In the genomic region with DNA sequence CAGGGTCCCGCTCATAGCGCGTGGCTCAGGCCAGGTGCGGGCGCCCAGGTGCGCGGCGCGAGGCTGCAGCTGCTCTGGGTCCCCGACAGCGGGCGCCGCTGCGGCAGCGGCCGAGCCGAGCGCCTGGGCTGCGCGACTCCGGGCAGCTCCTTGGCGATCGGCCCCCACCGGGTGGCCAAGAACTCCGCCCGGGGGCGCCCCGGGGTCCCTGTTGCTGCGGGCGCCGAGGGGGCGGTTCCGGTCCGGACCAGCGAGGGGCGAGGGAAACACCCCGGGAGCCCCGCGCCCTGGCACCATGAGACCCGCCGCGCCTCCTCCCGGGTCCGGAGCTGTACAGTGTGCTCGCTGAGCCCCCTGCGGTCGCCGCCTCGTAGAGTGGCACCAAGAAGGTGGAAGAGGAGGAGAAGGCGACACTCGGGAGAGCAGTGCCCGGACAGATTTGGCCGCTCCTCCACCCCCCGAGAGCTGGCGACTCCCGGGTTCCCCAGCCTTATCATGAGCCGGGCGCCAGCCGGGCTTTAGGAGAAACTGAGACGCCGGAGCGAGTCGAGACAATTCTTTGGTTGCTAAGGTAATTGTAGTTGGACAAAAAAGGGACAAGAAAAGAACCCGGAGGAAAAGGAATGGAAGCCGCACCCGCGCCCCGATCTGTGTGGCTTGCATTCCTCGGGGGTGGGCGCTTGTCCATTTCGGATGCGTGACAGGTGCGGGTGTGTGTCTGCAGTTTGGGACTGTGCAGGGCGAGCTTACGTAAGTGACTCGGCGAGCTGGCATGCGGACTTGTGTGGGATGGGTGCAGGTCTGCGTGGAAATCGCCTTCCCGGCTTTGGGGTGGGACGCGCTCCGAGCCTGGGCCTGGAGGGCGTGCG, we compare ENCODE assay signal across 8 mouse cellular contexts. TPM values are rescaled to one million over a fixed set of nuclear protein-coding genes. Genes with fewer than 3 reads are reported as not detected.
DNase-seq lines count a peak whose midpoint lies in the region; ATAC-seq lines count a peak whose summit lies in the region.
"Had no signal": no experiment of that assay in that cellular context is flagged by ENCODE, and none has a peak within 500 bp of the region (broad histone marks: within the 10 kb centered on the region; RNA-seq: fewer than 3 reads in every experiment).

No protein-coding gene starts in this region.

- no peaks in the 10 kb centered on the region; the same call in 1 of the 2 replicates for H3K4me1 ChIP-seq in embryonic facial prominence, embryonic 11.5 days (ENCODE audit: control insufficient read depth, insufficient read depth, low read length)
- 0 out of 2 replicates have a peak, but pooled peaks cover 3% of the 10 kb centered on the region for H3K4me1 ChIP-seq in heart, embryonic 11.5 days (ENCODE audit: control insufficient read depth, insufficient read depth, low read length)
- H3K4me1 ChIP-seq in kidney, embryonic 14.5 days (ENCODE audit: control insufficient read depth, insufficient read depth, low read length), result no peaks in the 10 kb centered on the region
- H3K4me1 ChIP-seq in limb, embryonic 12.5 days (replicated peaks), result peaks cover 9% of the 10 kb centered on the region
- H3K4me1 ChIP-seq in midbrain, embryonic 13.5 days (replicated peaks), result peaks cover 13% of the 10 kb centered on the region

- H3K27ac ChIP-seq in embryonic facial prominence, embryonic 11.5 days (replicated peaks; ENCODE audit: low read depth, low read length), result no peak overlapping the region
- H3K27ac ChIP-seq in heart, embryonic 11.5 days (ENCODE audit: low read depth, low read length), result no peak overlapping the region
- H3K27ac ChIP-seq in kidney, embryonic 14.5 days (ENCODE audit: low read depth, low read length), result no peak overlapping the region
- no peak overlapping the region for H3K27ac ChIP-seq in limb, embryonic 12.5 days
- H3K27ac ChIP-seq in midbrain, embryonic 13.5 days, result 0 out of 2 replicates have a peak overlapping the region, but pooled peaks have one; percentile 16

- peak; percentile 40 to 59 for DNase-seq in adrenal gland, postnatal 36 days
- DNase-seq in embryonic facial prominence, embryonic 11.5 days (ENCODE audit: low spot score), result peak; percentile 61
- peak; percentile 60 for DNase-seq in testis, postnatal 10 days (ENCODE audit: low spot score)

- under 1% methylated on average over 83 of the region's 86 CpGs for WGBS in embryonic facial prominence, embryonic 11.5 days
- under 1% methylated on average over 86 of the region's 86 CpGs for whole genome bisulfite sequencing in heart, embryonic 11.5 days (ENCODE audit: insufficient replicate concordance)
- 2% methylated on average over 75 of the region's 86 CpGs for WGBS in kidney, embryonic 14.5 days
- under 1% methylated on average over 84 of the region's 86 CpGs for WGBS in limb, embryonic 12.5 days
- WGBS in midbrain, embryonic 13.5 days, result under 1% methylated on average over 86 of the region's 86 CpGs

- peak overlapping the region; percentile 51 for H3K9ac ChIP-seq in embryonic facial prominence, embryonic 11.5 days (replicated peaks; ENCODE audit: low read length)
- H3K9ac ChIP-seq in heart, embryonic 11.5 days (ENCODE audit: low read depth, low read length), result peak overlapping the region; percentile 78
- peak overlapping the region; percentile 19 for H3K9ac ChIP-seq in kidney, embryonic 14.5 days (ENCODE audit: low read depth, low read length)
- H3K9ac ChIP-seq in limb, embryonic 12.5 days (replicated peaks), result peak overlapping the region; percentile 60
- peak overlapping the region; percentile 72 for H3K9ac ChIP-seq in midbrain, embryonic 13.5 days (replicated peaks)

- H3K9me3 ChIP-seq in embryonic facial prominence, embryonic 11.5 days (replicated peaks; ENCODE audit: control insufficient read depth, low read length), result no peaks in the 10 kb centered on the region
- H3K9me3 ChIP-seq in heart, embryonic 11.5 days (replicated peaks; ENCODE audit: control insufficient read depth, low read length), result no peaks in the 10 kb centered on the region
- no peaks in the 10 kb centered on the region for H3K9me3 ChIP-seq in kidney, embryonic 14.5 days (ENCODE audit: control insufficient read depth, low read length)
- H3K9me3 ChIP-seq in limb, embryonic 12.5 days, result no peaks in the 10 kb centered on the region
- no peaks in the 10 kb centered on the region for H3K9me3 ChIP-seq in midbrain, embryonic 13.5 days

- H3K4me2 ChIP-seq in embryonic facial prominence, embryonic 11.5 days (ENCODE audit: low read depth, low read length), result peak overlapping the region; percentile 96
- peak overlapping the region; percentile 91 for H3K4me2 ChIP-seq in heart, embryonic 11.5 days
- peak overlapping the region; percentile 69 for H3K4me2 ChIP-seq in kidney, embryonic 14.5 days (replicated peaks; ENCODE audit: low read depth, low read length)
- peak overlapping the region; percentile 93 for H3K4me2 ChIP-seq in limb, embryonic 12.5 days
- H3K4me2 ChIP-seq in midbrain, embryonic 13.5 days (replicated peaks), result peak overlapping the region; percentile 89

- H3K36me3 ChIP-seq in embryonic facial prominence, embryonic 11.5 days (replicated peaks; ENCODE audit: control insufficient read depth, insufficient read depth, low read depth, low read length), result no peaks in the 10 kb centered on the region
- H3K36me3 ChIP-seq in heart, embryonic 11.5 days (ENCODE audit: control insufficient read depth, insufficient read depth, low read length), result no peaks in the 10 kb centered on the region
- no peaks in the 10 kb centered on the region for H3K36me3 ChIP-seq in kidney, embryonic 14.5 days (ENCODE audit: control insufficient read depth, insufficient read depth, low read length)
- no peaks in the 10 kb centered on the region for H3K36me3 ChIP-seq in limb, embryonic 12.5 days
- H3K36me3 ChIP-seq in midbrain, embryonic 13.5 days, result no peaks in the 10 kb centered on the region

- peaks cover 18% of the 10 kb centered on the region for H3K27me3 ChIP-seq in embryonic facial prominence, embryonic 11.5 days (ENCODE audit: control insufficient read depth, insufficient read depth, low read length)
- peaks cover 11% of the 10 kb centered on the region; the same call in 1 of the 2 replicates for H3K27me3 ChIP-seq in heart, embryonic 11.5 days (ENCODE audit: control insufficient read depth, insufficient read depth, low read length)
- peaks cover 47% of the 10 kb centered on the region for H3K27me3 ChIP-seq in kidney, embryonic 14.5 days (ENCODE audit: control insufficient read depth, insufficient read depth, low read length)
- H3K27me3 ChIP-seq in limb, embryonic 12.5 days, result peaks cover 58% of the 10 kb centered on the region
- peaks cover 46% of the 10 kb centered on the region for H3K27me3 ChIP-seq in midbrain, embryonic 13.5 days

- peak; percentile 83 for ATAC-seq in embryonic facial prominence, embryonic 11.5 days (replicated peaks; ENCODE audit: insufficient number of reproducible peaks, low FRiP score, low TSS enrichment, low read depth)
- ATAC-seq in heart, embryonic 11.5 days (replicated peaks; ENCODE audit: insufficient number of reproducible peaks, low FRiP score, low TSS enrichment), result peak; percentile 66
- ATAC-seq in kidney, embryonic 14.5 days (ENCODE audit: low FRiP score, low TSS enrichment), result peak; percentile 80
- ATAC-seq in limb, embryonic 12.5 days (ENCODE audit: insufficient number of reproducible peaks, insufficient read depth, low FRiP score, low TSS enrichment, low read depth), result peak; percentile 63; the same call in 1 of the 2 replicates
- ATAC-seq in midbrain, embryonic 13.5 days, result peak; percentile 92

- peak overlapping the region; percentile 56 for H3K4me3 ChIP-seq in embryonic facial prominence, embryonic 11.5 days (ENCODE audit: low read depth, low read length)
- H3K4me3 ChIP-seq in heart, embryonic 11.5 days (ENCODE audit: low read depth, low read length), result peak overlapping the region; percentile 69
- H3K4me3 ChIP-seq in kidney, embryonic 14.5 days (ENCODE audit: low read length), result peak overlapping the region; percentile 47
- peak overlapping the region; percentile 54 for H3K4me3 ChIP-seq in limb, embryonic 12.5 days (replicated peaks)
- peak overlapping the region; percentile 63 for H3K4me3 ChIP-seq in midbrain, embryonic 13.5 days (replicated peaks)
- H3K4me3 ChIP-seq: erythroblast, embryonic 14.5 days had no signal

RNA-seq across cellular contexts. Expression of gene Rgs6, which starts 29.0 kb away (rescaled TPM):
- under 1 TPM; 0.66 to 0.79 TPM for total RNA-seq in adrenal gland, postnatal 36 days (2021)
- 0.70 and 0.93 TPM in 2 replicates for polyA plus RNA-seq in embryonic facial prominence, embryonic 11.5 days (2014; fragmentation: Nextera tagmentation; extraction: Ambion mirVana)
- polyA plus RNA-seq in heart, embryonic 11.5 days (2014; fragmentation: Nextera tagmentation; extraction: Ambion mirVana), result 14.3 and 15.0 TPM in 2 replicates
- polyA plus RNA-seq in kidney, embryonic 14.5 days (2014; fragmentation: Nextera tagmentation; extraction: Ambion mirVana), result 0.69 and 0.92 TPM in 2 replicates
- 0.56 and 1.0 TPM in 2 replicates for polyA plus RNA-seq in limb, embryonic 12.5 days (2016; fragmentation: Nextera tagmentation; extraction: Ambion mirVana)
- polyA plus RNA-seq in midbrain, embryonic 13.5 days (2015; fragmentation: Nextera tagmentation; extraction: Ambion mirVana), result 8.8 and 11.6 TPM in 2 replicates
- polyA plus RNA-seq: erythroblast, embryonic 14.5 days had no signal

Comparison
In these comparisons a context has a peak if more than half of its experiments do, and no peak if none do; other contexts are left out.
1. H3K9ac ChIP-seq: peak in every context shown above with its lines; median percentile 78 in heart, embryonic 11.5 days; 72 in midbrain, embryonic 13.5 days; 60 in limb, embryonic 12.5 days; 51 in embryonic facial prominence, embryonic 11.5 days; 19 in kidney, embryonic 14.5 days.